Mouse (Mus musculus): ENCODE data around the gene Pard3. TPM values are rescaled to one million over a fixed set of nuclear protein-coding genes. Genes with fewer than 3 reads are reported as not detected.

Pard3 gene
- polyA plus RNA-seq, 2 experiments = 4.5 TPM

- no peaks in the 10 kb centered on the region for H3K4me1 ChIP-seq (replicated peaks; ENCODE audit: control insufficient read depth in 2 of 2, insufficient read depth in 2 of 2, low read length in 1 of 2)
- H3K4me3 ChIP-seq (ENCODE audit: insufficient read depth in 1 of 2, low read depth in 2 of 2, low read length in 2 of 2) = no peak overlapping the region
- DNase-seq (ENCODE audit: low read depth in 3 of 3, low spot score in 3 of 3) (no peak), ATAC-seq (ENCODE audit: insufficient read depth) (no peak)
- H3K27me3 ChIP-seq (ENCODE audit: control insufficient read depth, insufficient read depth, low read length) = no peaks in the 10 kb centered on the region
- no peak overlapping the region for H3K27ac ChIP-seq
- WGBS (ENCODE audit: insufficient replicate concordance) = 53% methylated on average over 11 of the region's 11 CpGs
- no peak for TF ChIP-seq CTCF (IDR thresholded peaks at IDR 0.05; ENCODE audit: low read depth)
- no peak for TF ChIP-seq EP300 (IDR thresholded peaks at IDR 0.05; ENCODE audit: low read depth)
- no peaks in the 10 kb centered on the region for H3K9me3 ChIP-seq (ENCODE audit: control insufficient read depth, low read length)
- H3K36me3 ChIP-seq (replicated peaks; ENCODE audit: control insufficient read depth, insufficient read depth, low read depth) = no peaks in the 10 kb centered on the region
- no peak overlapping the region for H3K9ac ChIP-seq (replicated peaks)
- no peak overlapping the region for H3K4me2 ChIP-seq (ENCODE audit: low read depth)
These were observed 315.5 kb downstream of the Pard3 start for GRCm38 (mm10) chr8:127378994-127379858.

- no peaks in the 10 kb centered on the region for H3K9me3 ChIP-seq (ENCODE audit: control insufficient read depth, low read length)
- WGBS (ENCODE audit: insufficient replicate concordance) = 68% methylated on average over 3 of the region's 3 CpGs
- TF ChIP-seq EP300 (IDR thresholded peaks at IDR 0.05; ENCODE audit: low read depth) (no peak), CTCF (IDR thresholded peaks at IDR 0.05; ENCODE audit: low read depth) (no peak)
These were observed 317.6 kb downstream of the Pard3 start for GRCm38 (mm10) chr8:127381259-127381658.

GRCm38 (mm10) chr8:127392700-127393099 lies 329.0 kb downstream of the Pard3 start:
- no peak for TF ChIP-seq EP300 (IDR thresholded peaks at IDR 0.05; ENCODE audit: low read depth)
- TF ChIP-seq CTCF (IDR thresholded peaks at IDR 0.05; ENCODE audit: low read depth) = no peak
- DNase-seq (ENCODE audit: low read depth in 3 of 3, low spot score in 3 of 3) (no peak), ATAC-seq (ENCODE audit: insufficient read depth) (no peak)
- no peak overlapping the region for H3K4me3 ChIP-seq (ENCODE audit: insufficient read depth in 1 of 2, low read depth in 2 of 2, low read length in 2 of 2)
- no peaks in the 10 kb centered on the region for H3K9me3 ChIP-seq (ENCODE audit: control insufficient read depth, low read length)
- H3K36me3 ChIP-seq (replicated peaks; ENCODE audit: control insufficient read depth, insufficient read depth, low read depth) = no peaks in the 10 kb centered on the region; the same call in 1 of the 2 replicates
- H3K27me3 ChIP-seq (ENCODE audit: control insufficient read depth, insufficient read depth, low read length) = no peaks in the 10 kb centered on the region
- no peaks in the 10 kb centered on the region for H3K4me1 ChIP-seq (replicated peaks; ENCODE audit: control insufficient read depth in 2 of 2, insufficient read depth in 2 of 2, low read length in 1 of 2)
- H3K4me2 ChIP-seq (ENCODE audit: low read depth) = no peak overlapping the region
- H3K9ac ChIP-seq (replicated peaks) = no peak overlapping the region
- H3K27ac ChIP-seq = no peak overlapping the region

More at GRCm38 (mm10) chr8:127381259-127381658, 317.6 kb downstream of the Pard3 start:
- H3K4me1 ChIP-seq (replicated peaks; ENCODE audit: control insufficient read depth in 2 of 2, insufficient read depth in 2 of 2, low read length in 1 of 2) = no peaks in the 10 kb centered on the region
- H3K4me3 ChIP-seq (ENCODE audit: insufficient read depth in 1 of 2, low read depth in 2 of 2, low read length in 2 of 2) = no peak overlapping the region
- H3K4me2 ChIP-seq (ENCODE audit: low read depth) = no peak overlapping the region
- no peak overlapping the region for H3K27ac ChIP-seq
- ATAC-seq (ENCODE audit: insufficient read depth) (no peak), DNase-seq (ENCODE audit: low read depth in 3 of 3, low spot score in 3 of 3) (no peak)
- no peak overlapping the region for H3K9ac ChIP-seq (replicated peaks)
- H3K27me3 ChIP-seq (ENCODE audit: control insufficient read depth, insufficient read depth, low read length) = no peaks in the 10 kb centered on the region
- no peaks in the 10 kb centered on the region for H3K36me3 ChIP-seq (replicated peaks; ENCODE audit: control insufficient read depth, insufficient read depth, low read depth)

- Histone ChIP-seq H3K4me2 (ENCODE audit: low read depth) (no peak overlapping the region), H3K27ac (no peak overlapping the region), H3K9me3 (ENCODE audit: control insufficient read depth, low read length) (no peaks in the 10 kb centered on the region), H3K36me3 (replicated peaks; ENCODE audit: control insufficient read depth, insufficient read depth, low read depth) (no peaks in the 10 kb centered on the region), H3K4me1 (replicated peaks; ENCODE audit: control insufficient read depth in 2 of 2, insufficient read depth in 2 of 2, low read length in 1 of 2) (no peaks in the 10 kb centered on the region), H3K4me3 (ENCODE audit: insufficient read depth in 1 of 2, low read depth in 2 of 2, low read length in 2 of 2) (no peak overlapping the region), H3K9ac (replicated peaks) (no peak overlapping the region), H3K27me3 (ENCODE audit: control insufficient read depth, insufficient read depth, low read length) (no peaks in the 10 kb centered on the region)
- TF ChIP-seq CTCF (IDR thresholded peaks at IDR 0.05; ENCODE audit: low read depth) = no peak
- no peak for TF ChIP-seq EP300 (IDR thresholded peaks at IDR 0.05; ENCODE audit: low read depth)
- DNase-seq (ENCODE audit: low read depth in 3 of 3, low spot score in 3 of 3) (no peak), ATAC-seq (ENCODE audit: insufficient read depth) (no peak)
- 57% methylated on average over 4 of the region's 4 CpGs for WGBS (ENCODE audit: insufficient replicate concordance)
These were observed 331.8 kb downstream of the Pard3 start for GRCm38 (mm10) chr8:127395488-127395887.

GRCm38 (mm10) chr8:127405815-127406214 lies 342.1 kb downstream of the Pard3 start:
- Histone ChIP-seq H3K9ac (replicated peaks) (no peak overlapping the region), H3K36me3 (replicated peaks; ENCODE audit: control insufficient read depth, insufficient read depth, low read depth) (no peaks in the 10 kb centered on the region), H3K9me3 (ENCODE audit: control insufficient read depth, low read length) (no peaks in the 10 kb centered on the region), H3K27ac (no peak overlapping the region), H3K4me3 (ENCODE audit: insufficient read depth in 1 of 2, low read depth in 2 of 2, low read length in 2 of 2) (no peak overlapping the region), H3K4me1 (replicated peaks; ENCODE audit: control insufficient read depth in 2 of 2, insufficient read depth in 2 of 2, low read length in 1 of 2) (no peaks in the 10 kb centered on the region), H3K4me2 (ENCODE audit: low read depth) (no peak overlapping the region), H3K27me3 (ENCODE audit: control insufficient read depth, insufficient read depth, low read length) (no peaks in the 10 kb centered on the region)
- ATAC-seq (ENCODE audit: insufficient read depth) = no peak
- no peak for DNase-seq (ENCODE audit: low read depth in 3 of 3, low spot score in 3 of 3)
- TF ChIP-seq EP300 (IDR thresholded peaks at IDR 0.05; ENCODE audit: low read depth) (no peak), CTCF (IDR thresholded peaks at IDR 0.05; ENCODE audit: low read depth) (no peak)
